Mouse (Mus musculus): ENCODE measurements around the gene Zbtb20.

DNA sequence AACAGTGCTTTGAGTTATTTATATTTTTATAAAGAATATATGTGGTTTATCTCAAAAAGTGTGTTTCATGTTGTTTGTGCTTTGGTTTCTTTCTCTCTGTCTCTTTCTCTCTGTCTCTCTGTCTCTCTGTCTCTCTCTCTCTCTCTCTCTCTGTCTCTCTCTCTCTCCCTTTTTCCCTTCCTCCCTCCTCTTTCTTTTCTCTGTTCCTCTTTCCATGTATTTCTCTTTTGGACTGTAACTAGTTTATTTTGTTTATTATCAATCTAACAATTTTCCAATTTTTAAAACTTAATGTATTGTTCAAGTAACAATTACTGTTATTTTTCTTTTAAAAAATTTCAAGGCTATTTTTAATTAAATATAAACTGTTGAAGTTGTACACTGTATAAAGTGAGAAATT, 523.7 kb downstream of the Zbtb20 start:
- TF ChIP-seq GATA1 (IDR thresholded peaks at IDR 0.05; ENCODE audit: borderline replicate concordance, low read length) (no peak), CTCF (IDR thresholded peaks at IDR 0.05; ENCODE audit: low read depth, low read length) (no peak), POLR2AphosphoS5 (IDR thresholded peaks at IDR 0.05; ENCODE audit: insufficient replicate concordance, low read depth, low read length) (no peak), TAL1 (conservative IDR thresholded peaks at IDR 0.05; ENCODE audit: low read depth, low read length) (no peak)

Measured in G1E (cell line).